Mouse (Mus musculus): Measurements from ENCODE around the gene Dcp1a.

The Dcp1a gene

DNA sequence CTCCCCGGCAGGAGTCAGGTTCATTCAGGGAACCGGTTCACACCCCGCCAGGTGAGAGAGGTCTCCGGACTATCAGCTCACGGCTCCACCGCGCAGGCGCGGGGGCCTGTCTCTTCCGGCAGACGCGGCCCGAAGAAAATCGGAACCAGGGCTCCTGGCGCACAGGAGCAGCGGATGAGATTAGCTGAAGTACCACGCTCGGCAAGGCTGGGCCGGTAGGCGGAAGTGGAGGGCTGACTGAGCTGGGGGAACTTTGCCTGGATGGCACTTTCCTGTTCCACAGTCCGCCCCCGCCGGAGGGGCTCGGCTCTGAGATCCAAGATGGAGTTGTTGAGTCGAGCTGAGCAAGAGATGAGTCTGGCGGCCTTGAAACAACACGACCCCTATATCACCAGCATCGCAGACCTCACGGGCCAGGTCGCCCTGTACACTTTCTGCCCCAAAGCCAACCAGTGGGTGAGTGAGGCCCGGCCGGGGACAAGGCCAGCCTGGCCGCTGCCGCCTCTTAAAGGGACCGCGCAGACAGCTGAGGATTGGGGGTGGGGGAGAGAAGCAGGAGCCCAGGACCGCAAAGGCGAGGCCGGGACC, at the start of gene Dcp1a:
Gene Dcp1a, plus strand, starts transcription at position 175 of the 588 bp plus-strand sequence.
- Histone ChIP-seq H3K27me3 (ENCODE audit: insufficient read depth, low read length) (no peaks in the 10 kb centered on the region), H3K4me1 (replicated peaks; ENCODE audit: low read depth, low read length) (peaks cover 15% of the 10 kb centered on the region), H3K9me3 (ENCODE audit: low read length) (no peaks in the 10 kb centered on the region), H3K36me3 (ENCODE audit: insufficient read depth, low read length) (peaks cover 29% of the 10 kb centered on the region), H3K4me3 (replicated peaks; ENCODE audit: low read length) (peak within 1 kb of the TSS; percentile 100)
- TF ChIP-seq POU5F1 (IDR thresholded peaks at IDR 0.05; ENCODE audit: borderline replicate concordance, low read length): no peak
- TF ChIP-seq CTCF (conservative IDR thresholded peaks at IDR 0.05; ENCODE audit: low read length): no peak
- no peak for TF ChIP-seq NANOG (IDR thresholded peaks at IDR 0.05; ENCODE audit: borderline replicate concordance, low read length)

DNA sequence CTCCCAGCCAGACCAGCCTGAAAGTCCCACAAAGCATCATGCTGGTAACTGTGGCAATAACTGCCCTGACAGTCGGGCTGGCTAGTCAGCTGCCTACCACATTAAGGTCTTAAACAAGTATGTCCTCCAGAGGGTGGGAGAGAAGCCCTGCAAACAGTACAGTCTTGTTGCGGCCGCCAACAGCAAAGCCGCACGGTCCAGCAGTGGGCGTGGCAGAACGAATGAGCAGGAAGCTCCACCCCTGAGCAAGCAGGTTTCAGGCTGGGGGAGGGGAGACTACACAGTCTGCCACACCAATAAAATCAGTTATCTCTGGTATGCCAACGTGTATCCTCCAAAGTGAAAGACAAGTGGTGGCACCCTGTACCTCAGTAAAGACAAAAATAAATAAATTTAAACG, 49.7 kb upstream of the Dcp1a start:
- Histone ChIP-seq H3K4me3 (replicated peaks; ENCODE audit: low read length) (peak overlapping the region; percentile 55; the same call in 1 of the 2 replicates), H3K27me3 (ENCODE audit: insufficient read depth, low read length) (no peaks in the 10 kb centered on the region), H3K9me3 (ENCODE audit: low read length) (no peaks in the 10 kb centered on the region; the same call in 1 of the 2 replicates), H3K4me1 (replicated peaks; ENCODE audit: low read depth, low read length) (peaks cover 57% of the 10 kb centered on the region), H3K36me3 (ENCODE audit: insufficient read depth, low read length) (no peaks in the 10 kb centered on the region)
- no peak for TF ChIP-seq CTCF (conservative IDR thresholded peaks at IDR 0.05; ENCODE audit: low read length)
- no peak for TF ChIP-seq NANOG (IDR thresholded peaks at IDR 0.05; ENCODE audit: borderline replicate concordance, low read length)
- TF ChIP-seq POU5F1 (IDR thresholded peaks at IDR 0.05; ENCODE audit: borderline replicate concordance, low read length): no peak

DNA sequence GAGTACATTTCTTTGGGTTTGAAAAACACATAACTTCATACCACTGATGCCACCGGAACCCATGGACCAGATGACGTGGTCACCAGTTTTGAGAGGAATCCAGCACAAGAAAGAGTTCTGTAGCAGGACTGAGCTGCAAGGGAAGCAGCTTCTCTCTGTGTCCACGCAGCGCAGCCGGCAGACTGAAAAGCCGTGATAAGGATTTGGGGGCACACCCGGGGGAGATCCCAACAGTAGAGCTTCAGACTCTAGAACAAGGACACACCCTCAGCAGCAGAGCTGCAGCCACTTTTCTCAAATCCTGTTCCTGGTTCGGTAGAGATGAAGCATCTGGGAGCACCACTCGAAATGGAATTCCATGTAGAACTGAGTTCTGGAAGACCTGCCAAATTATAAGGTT, 49.3 kb upstream of the Dcp1a start:
- Histone ChIP-seq H3K36me3 (ENCODE audit: insufficient read depth, low read length) (no peaks in the 10 kb centered on the region), H3K4me3 (replicated peaks; ENCODE audit: low read length) (peak overlapping the region; percentile 55), H3K4me1 (replicated peaks; ENCODE audit: low read depth, low read length) (peaks cover 57% of the 10 kb centered on the region), H3K9me3 (ENCODE audit: low read length) (no peaks in the 10 kb centered on the region; the same call in 1 of the 2 replicates), H3K27me3 (ENCODE audit: insufficient read depth, low read length) (no peaks in the 10 kb centered on the region)
- TF ChIP-seq CTCF (conservative IDR thresholded peaks at IDR 0.05; ENCODE audit: low read length) (no peak), POU5F1 (IDR thresholded peaks at IDR 0.05; ENCODE audit: borderline replicate concordance, low read length) (no peak), NANOG (IDR thresholded peaks at IDR 0.05; ENCODE audit: borderline replicate concordance, low read length) (no peak)

DNA sequence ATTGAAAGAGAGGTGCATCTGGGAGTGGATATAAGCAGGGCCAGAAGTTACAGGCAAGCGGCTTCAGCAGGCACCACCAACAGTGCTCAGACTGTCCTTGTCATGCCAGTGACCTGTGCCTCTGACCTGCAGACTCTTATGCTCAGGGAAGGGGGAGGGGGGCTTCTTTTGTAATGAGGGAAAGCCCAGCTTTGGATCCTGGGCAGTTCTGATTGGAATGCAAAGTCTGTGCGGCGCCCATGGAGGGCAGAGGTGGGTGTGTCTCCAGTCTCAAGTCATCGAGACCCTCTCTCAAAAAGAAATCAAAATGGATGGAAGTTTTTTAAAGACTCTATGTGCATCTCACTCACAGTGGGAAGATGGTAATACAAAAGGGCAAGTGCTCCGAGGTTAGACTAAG, 48.9 kb upstream of the Dcp1a start:
- Histone ChIP-seq H3K9me3 (ENCODE audit: low read length) (no peaks in the 10 kb centered on the region; the same call in 1 of the 2 replicates), H3K36me3 (ENCODE audit: insufficient read depth, low read length) (no peaks in the 10 kb centered on the region), H3K4me3 (replicated peaks; ENCODE audit: low read length) (peak overlapping the region; percentile 55), H3K27me3 (ENCODE audit: insufficient read depth, low read length) (no peaks in the 10 kb centered on the region), H3K4me1 (replicated peaks; ENCODE audit: low read depth, low read length) (peaks cover 57% of the 10 kb centered on the region)
- TF ChIP-seq NANOG (IDR thresholded peaks at IDR 0.05; ENCODE audit: borderline replicate concordance, low read length): no peak
- TF ChIP-seq CTCF (conservative IDR thresholded peaks at IDR 0.05; ENCODE audit: low read length): no peak
- TF ChIP-seq POU5F1 (IDR thresholded peaks at IDR 0.05; ENCODE audit: borderline replicate concordance, low read length): no peak

DNA sequence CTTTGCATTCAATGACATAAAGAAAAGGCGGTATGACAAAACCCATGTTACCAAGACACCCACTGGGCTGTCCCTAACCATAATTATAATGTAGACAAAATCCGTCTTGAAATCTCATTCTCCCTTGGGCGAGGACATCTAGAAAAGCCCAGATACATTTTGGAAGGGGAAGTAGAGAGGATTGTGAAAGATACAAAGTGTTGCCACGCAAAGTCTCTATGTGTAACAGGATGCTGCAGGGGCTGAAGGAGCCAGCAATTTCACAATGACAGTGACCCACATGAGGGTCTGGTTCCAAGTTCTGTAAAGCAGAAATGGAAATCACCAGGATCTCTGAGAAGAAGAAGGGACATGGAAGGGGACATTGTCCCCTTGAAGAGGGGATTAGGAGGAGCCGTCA, 44.0 kb upstream of the Dcp1a start:
- H3K36me3 ChIP-seq (ENCODE audit: insufficient read depth, low read length): no peaks in the 10 kb centered on the region
- no peaks in the 10 kb centered on the region for H3K9me3 ChIP-seq (ENCODE audit: low read length)
- H3K4me1 ChIP-seq (replicated peaks; ENCODE audit: low read depth, low read length): peaks cover 18% of the 10 kb centered on the region
- no peak overlapping the region for H3K4me3 ChIP-seq (replicated peaks; ENCODE audit: low read length)
- no peak for TF ChIP-seq NANOG (IDR thresholded peaks at IDR 0.05; ENCODE audit: borderline replicate concordance, low read length)
- H3K27me3 ChIP-seq (ENCODE audit: insufficient read depth, low read length): no peaks in the 10 kb centered on the region

DNA sequence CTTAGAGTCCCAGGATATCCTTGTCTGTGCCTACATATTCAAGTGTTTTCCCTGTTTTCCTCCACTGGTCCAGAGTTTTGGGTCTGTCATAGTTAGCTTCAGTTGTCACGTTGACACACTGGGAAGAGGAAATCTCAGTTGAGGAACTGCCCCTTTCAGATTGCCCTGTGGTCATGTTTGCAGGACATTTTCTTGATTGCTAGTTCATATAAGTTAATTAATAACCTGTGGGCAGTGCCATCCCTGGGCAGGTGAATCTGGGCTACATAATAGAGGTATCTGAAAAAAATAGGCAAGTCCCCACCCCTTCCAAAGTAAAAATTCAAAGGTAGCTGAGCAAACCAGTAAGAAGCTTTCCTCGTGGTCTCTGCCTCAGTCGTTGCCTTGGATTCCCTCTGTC, 39.4 kb upstream of the Dcp1a start:
- TF ChIP-seq POU5F1 (IDR thresholded peaks at IDR 0.05; ENCODE audit: borderline replicate concordance, low read length) (no peak), CTCF (conservative IDR thresholded peaks at IDR 0.05; ENCODE audit: low read length) (no peak), NANOG (IDR thresholded peaks at IDR 0.05; ENCODE audit: borderline replicate concordance, low read length) (no peak)
- Histone ChIP-seq H3K4me3 (replicated peaks; ENCODE audit: low read length) (no peak overlapping the region), H3K27me3 (ENCODE audit: insufficient read depth, low read length) (no peaks in the 10 kb centered on the region), H3K36me3 (ENCODE audit: insufficient read depth, low read length) (no peaks in the 10 kb centered on the region), H3K9me3 (ENCODE audit: low read length) (no peaks in the 10 kb centered on the region), H3K4me1 (replicated peaks; ENCODE audit: low read depth, low read length) (no peaks in the 10 kb centered on the region)

DNA sequence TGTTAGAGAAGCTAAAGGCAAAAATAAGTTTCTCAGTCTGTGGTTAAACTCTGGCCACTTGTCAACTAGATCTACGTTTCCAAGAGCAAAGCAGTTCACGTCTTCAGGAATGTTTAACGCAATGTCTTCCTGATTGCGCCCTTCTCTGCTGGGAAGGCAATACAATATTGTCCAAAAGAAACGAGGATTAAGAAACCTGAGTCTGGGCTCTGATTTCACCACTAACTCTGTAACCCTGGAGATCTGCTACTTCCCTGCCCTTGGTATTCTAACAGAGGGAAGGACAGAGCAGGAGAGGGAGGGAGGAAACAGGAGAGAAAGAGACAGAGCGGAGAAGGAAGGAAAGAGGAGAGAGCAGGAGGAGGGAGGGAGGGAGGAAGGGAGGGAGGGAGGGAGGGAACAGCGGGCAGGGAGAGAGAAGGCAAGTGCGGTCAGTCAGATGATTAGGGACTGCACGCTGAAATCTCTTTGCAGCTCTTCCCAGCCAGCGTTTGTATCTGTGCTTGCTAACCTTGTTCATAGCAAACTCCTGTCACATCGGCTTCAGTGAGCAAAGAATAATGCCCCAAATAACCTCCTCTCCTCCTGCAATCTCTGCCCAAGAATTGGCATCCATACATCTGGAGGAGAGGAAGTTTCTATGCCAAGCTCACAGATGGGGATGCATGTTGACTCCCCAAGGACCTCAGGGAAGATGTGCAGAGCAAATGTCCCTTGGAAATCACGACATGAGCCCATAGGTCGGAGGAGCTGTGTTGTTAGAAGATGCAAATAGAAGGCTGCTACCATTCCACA, 23.3 kb upstream of the Dcp1a start:
- Histone ChIP-seq H3K36me3 (ENCODE audit: insufficient read depth, low read length) (no peaks in the 10 kb centered on the region), H3K4me3 (replicated peaks; ENCODE audit: low read length) (no peak overlapping the region), H3K9me3 (ENCODE audit: low read length) (no peaks in the 10 kb centered on the region), H3K27me3 (ENCODE audit: insufficient read depth, low read length) (peaks cover 10% of the 10 kb centered on the region), H3K4me1 (replicated peaks; ENCODE audit: low read depth, low read length) (peaks cover 5% of the 10 kb centered on the region; the same call in 1 of the 2 replicates)
- TF ChIP-seq CTCF (conservative IDR thresholded peaks at IDR 0.05; ENCODE audit: low read length): no peak
- TF ChIP-seq POU5F1 (IDR thresholded peaks at IDR 0.05; ENCODE audit: borderline replicate concordance, low read length): no peak
- no peak for TF ChIP-seq NANOG (IDR thresholded peaks at IDR 0.05; ENCODE audit: borderline replicate concordance, low read length)

DNA sequence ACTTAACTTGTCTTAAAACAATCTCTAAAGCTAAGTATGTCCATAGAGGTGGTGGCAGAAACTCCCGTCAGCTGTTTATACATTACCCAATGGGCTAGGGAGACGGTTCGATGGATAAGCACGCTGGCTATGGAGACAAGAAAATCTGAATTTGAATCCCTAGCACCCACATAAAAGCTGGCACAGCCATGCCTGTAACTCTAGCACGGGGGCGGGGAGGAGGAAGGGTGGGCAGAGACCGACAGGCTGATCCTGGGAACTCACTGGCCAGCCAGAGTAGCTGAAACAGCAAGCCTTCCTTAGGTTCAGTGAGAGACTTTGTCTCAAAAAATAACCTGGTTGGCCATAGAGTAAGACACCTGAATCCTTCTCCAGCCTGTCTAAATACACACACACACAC, 21.9 kb upstream of the Dcp1a start:
- no peaks in the 10 kb centered on the region for H3K36me3 ChIP-seq (ENCODE audit: insufficient read depth, low read length)
- TF ChIP-seq CTCF (conservative IDR thresholded peaks at IDR 0.05; ENCODE audit: low read length): no peak
- TF ChIP-seq NANOG (IDR thresholded peaks at IDR 0.05; ENCODE audit: borderline replicate concordance, low read length): no peak
- TF ChIP-seq POU5F1 (IDR thresholded peaks at IDR 0.05; ENCODE audit: borderline replicate concordance, low read length): no peak
- peaks cover 5% of the 10 kb centered on the region; the same call in 1 of the 2 replicates for H3K4me1 ChIP-seq (replicated peaks; ENCODE audit: low read depth, low read length)
- no peak overlapping the region for H3K4me3 ChIP-seq (replicated peaks; ENCODE audit: low read length)
- H3K9me3 ChIP-seq (ENCODE audit: low read length): no peaks in the 10 kb centered on the region
- peaks cover 10% of the 10 kb centered on the region for H3K27me3 ChIP-seq (ENCODE audit: insufficient read depth, low read length)
